In the genomic region with DNA sequence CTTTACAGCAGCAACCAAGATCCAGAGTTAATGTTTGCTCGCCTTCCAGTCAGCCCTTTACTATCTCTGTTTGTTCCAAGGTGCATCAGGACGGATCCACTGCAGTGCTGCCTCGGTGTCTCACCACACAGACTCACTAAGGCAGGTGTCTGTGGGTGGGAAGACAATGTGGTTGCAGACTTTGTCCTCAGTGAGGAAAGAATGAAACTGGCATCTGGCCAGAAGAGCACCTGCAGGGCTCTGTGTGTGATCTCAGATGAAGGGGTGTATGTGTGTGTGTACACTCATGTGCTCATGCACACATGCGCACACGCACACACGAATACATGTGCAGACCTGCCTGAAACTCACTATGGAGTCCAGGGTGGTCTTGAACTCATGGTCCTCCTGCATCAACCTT, we compare ENCODE assay signal across 18 mouse cellular contexts. TPM values are rescaled to one million over a fixed set of nuclear protein-coding genes. Genes with fewer than 3 reads are reported as not detected.
DNase-seq lines count a peak whose midpoint lies in the region; ATAC-seq and TF ChIP-seq lines count a peak whose summit lies in the region.
"Had no signal": no experiment of that assay in that cellular context is flagged by ENCODE, and none has a peak within 500 bp of the region (broad histone marks: within the 10 kb centered on the region; RNA-seq: fewer than 3 reads in every experiment).

No protein-coding gene starts in this region.

- H3K9ac ChIP-seq in intestine, embryonic 14.5 days (ENCODE audit: low read length) = no peak overlapping the region
- no peak overlapping the region for H3K9ac ChIP-seq in intestine, postnatal 0 days (ENCODE audit: low read depth, low read length)
- H3K9ac ChIP-seq in midbrain, postnatal 0 days (replicated peaks; ENCODE audit: low read length, poor library complexity, severe bottlenecking) = no peak overlapping the region
- H3K9ac ChIP-seq: forebrain, embryonic 12.5 days; lung, embryonic 15.5 days; midbrain, embryonic 15.5 days had no signal

- no peak for TF ChIP-seq CTCF in intestine, postnatal 0 days (IDR thresholded peaks at IDR 0.05; ENCODE audit: low read depth)
- TF ChIP-seq CTCF in small intestine, adult 2 months (IDR thresholded peaks at IDR 0.05; ENCODE audit: extremely low read depth, insufficient read length, insufficient replicate concordance, low read depth, low read length) = no peak
- no peak for TF ChIP-seq CTCF in midbrain, postnatal 0 days (IDR thresholded peaks at IDR 0.05)

- no peak for DNase-seq in intestine, embryonic 14.5 days (ENCODE audit: low spot score)
- peak; percentile 9 for DNase-seq in thymus, postnatal 25 days
- no peak for DNase-seq in natural killer cell, adult 2 months (ENCODE audit: low spot score in 2 of 2)
- DNase-seq in midbrain, postnatal 0 days (ENCODE audit: low spot score) = no peak
- DNase-seq in limb, embryonic 10.5 days (ENCODE audit: low spot score) = no peak
- DNase-seq: adrenal gland, adult 2 months; cerebellum, postnatal 36 days; gastrocnemius, postnatal 36 days; kidney, postnatal 10 days; left cerebral cortex, postnatal 4 days; right cerebral cortex, adult 18-20 months had no signal

- ATAC-seq in intestine, embryonic 14.5 days (replicated peaks; ENCODE audit: low FRiP score, low TSS enrichment, low read depth) = peak; percentile 45
- peak; percentile 94 for ATAC-seq in intestine, postnatal 0 days
- no peak for ATAC-seq in midbrain, postnatal 0 days (ENCODE audit: low FRiP score)
- ATAC-seq: midbrain, embryonic 15.5 days had no signal

- 0 out of 2 replicates have a peak overlapping the region, but pooled peaks have one; percentile 16 for H3K27ac ChIP-seq in intestine, embryonic 14.5 days (ENCODE audit: low read depth)
- H3K27ac ChIP-seq in intestine, postnatal 0 days (ENCODE audit: low read depth, low read length) = peak overlapping the region; percentile 73
- peak overlapping the region; percentile 95 for H3K27ac ChIP-seq in small intestine, adult 2 months (ENCODE audit: insufficient read depth, low read depth, low read length)
- no peak overlapping the region for H3K27ac ChIP-seq in midbrain, postnatal 0 days (ENCODE audit: low read depth, low read length)
- H3K27ac ChIP-seq in limb, embryonic 10.5 days = no peak overlapping the region
- H3K27ac ChIP-seq: forebrain, embryonic 12.5 days; layer of hippocampus, adult 2 months; lung, embryonic 15.5 days; midbrain, embryonic 15.5 days had no signal

- H3K36me3 ChIP-seq in intestine, embryonic 14.5 days (ENCODE audit: control insufficient read depth, insufficient read depth, low read length) = no peaks in the 10 kb centered on the region
- no peaks in the 10 kb centered on the region for H3K36me3 ChIP-seq in intestine, postnatal 0 days (ENCODE audit: control insufficient read depth, insufficient read depth)
- H3K36me3 ChIP-seq in small intestine, adult 2 months (ENCODE audit: control insufficient read depth, insufficient read depth, low read length) = no peaks in the 10 kb centered on the region
- H3K36me3 ChIP-seq in midbrain, postnatal 0 days (ENCODE audit: insufficient read depth, low read length) = no peaks in the 10 kb centered on the region
- H3K36me3 ChIP-seq in limb, embryonic 10.5 days = no peaks in the 10 kb centered on the region
- H3K36me3 ChIP-seq: forebrain, embryonic 12.5 days; lung, embryonic 15.5 days; midbrain, embryonic 15.5 days had no signal

- H3K4me3 ChIP-seq in intestine, embryonic 14.5 days (ENCODE audit: low read depth, low read length) = no peak overlapping the region
- no peak overlapping the region for H3K4me3 ChIP-seq in intestine, postnatal 0 days (ENCODE audit: low read depth, low read length)
- H3K4me3 ChIP-seq in small intestine, adult 2 months (ENCODE audit: low read depth, low read length) = peak overlapping the region; percentile 18; the same call in 1 of the 2 replicates
- H3K4me3 ChIP-seq in midbrain, postnatal 0 days (ENCODE audit: low read depth, low read length) = no peak overlapping the region
- no peak overlapping the region for H3K4me3 ChIP-seq in limb, embryonic 10.5 days
- H3K4me3 ChIP-seq: forebrain, embryonic 12.5 days; layer of hippocampus, adult 2 months; lung, embryonic 15.5 days; midbrain, embryonic 15.5 days had no signal

- no peak overlapping the region for H3K4me2 ChIP-seq in intestine, embryonic 14.5 days (ENCODE audit: low read length)
- no peak overlapping the region; the same call in 1 of the 2 replicates for H3K4me2 ChIP-seq in intestine, postnatal 0 days (replicated peaks; ENCODE audit: low read depth)
- no peak overlapping the region for H3K4me2 ChIP-seq in midbrain, postnatal 0 days (ENCODE audit: low read depth, low read length, poor library complexity, severe bottlenecking)
- H3K4me2 ChIP-seq: forebrain, embryonic 12.5 days; heart, embryonic 11.5 days; lung, embryonic 15.5 days; midbrain, embryonic 15.5 days had no signal

- 0 out of 2 replicates have a peak, but pooled peaks cover 3% of the 10 kb centered on the region for H3K4me1 ChIP-seq in intestine, embryonic 14.5 days (replicated peaks; ENCODE audit: control insufficient read depth, insufficient read depth, low read length)
- peaks cover 6% of the 10 kb centered on the region for H3K4me1 ChIP-seq in intestine, postnatal 0 days (replicated peaks; ENCODE audit: control insufficient read depth, insufficient read depth, low read length)
- peaks cover 16% of the 10 kb centered on the region for H3K4me1 ChIP-seq in small intestine, adult 2 months (ENCODE audit: control insufficient read depth, insufficient read depth, insufficient read length, low read length)
- H3K4me1 ChIP-seq in midbrain, postnatal 0 days (ENCODE audit: insufficient read depth, low read length) = no peaks in the 10 kb centered on the region
- H3K4me1 ChIP-seq in limb, embryonic 10.5 days = no peaks in the 10 kb centered on the region
- H3K4me1 ChIP-seq: forebrain, embryonic 12.5 days; midbrain, embryonic 15.5 days had no signal

- no peaks in the 10 kb centered on the region for H3K9me3 ChIP-seq in intestine, embryonic 14.5 days (ENCODE audit: control insufficient read depth, low read length)
- no peaks in the 10 kb centered on the region for H3K9me3 ChIP-seq in intestine, postnatal 0 days (ENCODE audit: control insufficient read depth)
- H3K9me3 ChIP-seq in midbrain, postnatal 0 days (ENCODE audit: low read length) = no peaks in the 10 kb centered on the region
- H3K9me3 ChIP-seq in limb, embryonic 10.5 days (replicated peaks) = no peaks in the 10 kb centered on the region
- H3K9me3 ChIP-seq: forebrain, embryonic 12.5 days; lung, embryonic 15.5 days; midbrain, embryonic 15.5 days had no signal

- no peaks in the 10 kb centered on the region for H3K27me3 ChIP-seq in intestine, embryonic 14.5 days (replicated peaks; ENCODE audit: control insufficient read depth, insufficient read depth, low read length)
- H3K27me3 ChIP-seq in intestine, postnatal 0 days (replicated peaks; ENCODE audit: control insufficient read depth, insufficient read depth, low read length) = no peaks in the 10 kb centered on the region
- no peaks in the 10 kb centered on the region for H3K27me3 ChIP-seq in small intestine, adult 2 months (ENCODE audit: control insufficient read depth, insufficient read depth, low read length)
- no peaks in the 10 kb centered on the region for H3K27me3 ChIP-seq in midbrain, postnatal 0 days (ENCODE audit: insufficient read depth, low read length)
- no peaks in the 10 kb centered on the region for H3K27me3 ChIP-seq in limb, embryonic 10.5 days (ENCODE audit: low read depth, poor library complexity, severe bottlenecking)
- H3K27me3 ChIP-seq: forebrain, embryonic 12.5 days; lung, embryonic 15.5 days; midbrain, embryonic 15.5 days had no signal

- TF ChIP-seq POLR2A in small intestine, adult 2 months (IDR thresholded peaks at IDR 0.05; ENCODE audit: low read depth, low read length) = no peak

- 74% methylated on average over 6 of the region's 6 CpGs for WGBS in intestine, embryonic 14.5 days
- 40% methylated on average over 6 of the region's 6 CpGs for WGBS in intestine, postnatal 0 days
- WGBS in small intestine, adult 2 months = 33% methylated on average over 6 of the region's 6 CpGs
- WGBS in midbrain, postnatal 0 days = 91% methylated on average over 6 of the region's 6 CpGs
- 95% methylated on average over 6 of the region's 6 CpGs for WGBS in limb, embryonic 10.5 days

RNA-seq across cellular contexts. Expression of a gene that starts 52.6 kb away (rescaled TPM):
- polyA plus RNA-seq in intestine, embryonic 14.5 days (2014; fragmentation: Nextera tagmentation; extraction: Ambion mirVana) = 1.1 and 1.3 TPM in 2 replicates
- 0.63 and 0.71 TPM in 2 replicates for polyA plus RNA-seq in intestine, postnatal 0 days (2015; fragmentation: Nextera tagmentation; extraction: Ambion mirVana)
- 0.04 TPM in 1 of 2 replicates, not detected in the other for polyA plus RNA-seq in small intestine, adult 2 months (2012; rRNA removed)
- total RNA-seq in midbrain, postnatal 0 days (2014; rRNA removed) = 1.6 and 3.4 TPM in 2 replicates
- 3.8 and 4.4 TPM in 2 replicates for polyA plus RNA-seq in midbrain, postnatal 0 days (2015; fragmentation: Nextera tagmentation; extraction: Ambion mirVana)
- 0.78 and 0.96 TPM in 2 replicates for polyA plus RNA-seq in limb, embryonic 10.5 days (2016; fragmentation: Nextera tagmentation; extraction: Ambion mirVana)

RNA-seq across cellular contexts. Expression of a gene that starts 52.7 kb away (rescaled TPM):
- polyA plus RNA-seq in intestine, embryonic 14.5 days (2014; fragmentation: Nextera tagmentation; extraction: Ambion mirVana) = 47.7 and 53.7 TPM in 2 replicates
- 15.7 and 20.6 TPM in 2 replicates for polyA plus RNA-seq in intestine, postnatal 0 days (2015; fragmentation: Nextera tagmentation; extraction: Ambion mirVana)
- polyA plus RNA-seq in small intestine, adult 2 months (2012; rRNA removed) = 3.0 and 7.3 TPM in 2 replicates
- 24.5 and 44.6 TPM in 2 replicates for total RNA-seq in midbrain, postnatal 0 days (2014; rRNA removed)
- 44.3 and 45.7 TPM in 2 replicates for polyA plus RNA-seq in midbrain, postnatal 0 days (2015; fragmentation: Nextera tagmentation; extraction: Ambion mirVana)
- polyA plus RNA-seq in limb, embryonic 10.5 days (2016; fragmentation: Nextera tagmentation; extraction: Ambion mirVana) = 52.7 and 60.0 TPM in 2 replicates

Comparison
In these comparisons a context has a peak if more than half of its experiments do, and no peak if none do; other contexts are left out.
1. H3K27ac ChIP-seq: peak in intestine, embryonic 14.5 days (single experiment), intestine, postnatal 0 days (single experiment) and small intestine, adult 2 months (single experiment); none in midbrain, postnatal 0 days (single experiment) and limb, embryonic 10.5 days (single experiment).